Mouse (Mus musculus) left cerebral cortex, postnatal 14 days (tissue): Measurements from ENCODE around the gene Ccs. TPM values are rescaled to one million over a fixed set of nuclear protein-coding genes. Genes with fewer than 3 reads are reported as not detected.

ENCODE experiments used
- DNase-seq, 2 experiments: peaks; one replicate each; pipeline ENCODE4 v3.0.0; 2021 to 2022; ENCODE audit warnings: low spot score in 2 of 2, mixed read lengths in 1 of 2
- intact Hi-C: fragments of 180-260 bp; cut with DNase I; formaldehyde crosslinking; loops from one replicate; pipeline ENCODE4 v1.15.1; 2025
- total RNA-seq, 2 experiments: library from RNA; stranded (reverse); gene quantifications; 2 replicates each; pipeline ENCODE4 v1.2.3; 2021

The Ccs gene
- total RNA-seq, 2 experiments from 2014 or later = 33.5 to 33.7 TPM

GRCm38 (mm10) chr19:4795929-4796328 lies 43.2 kb downstream of the Ccs start:
- no peak for DNase-seq
- intact Hi-C loops = no loop called here

DNA sequence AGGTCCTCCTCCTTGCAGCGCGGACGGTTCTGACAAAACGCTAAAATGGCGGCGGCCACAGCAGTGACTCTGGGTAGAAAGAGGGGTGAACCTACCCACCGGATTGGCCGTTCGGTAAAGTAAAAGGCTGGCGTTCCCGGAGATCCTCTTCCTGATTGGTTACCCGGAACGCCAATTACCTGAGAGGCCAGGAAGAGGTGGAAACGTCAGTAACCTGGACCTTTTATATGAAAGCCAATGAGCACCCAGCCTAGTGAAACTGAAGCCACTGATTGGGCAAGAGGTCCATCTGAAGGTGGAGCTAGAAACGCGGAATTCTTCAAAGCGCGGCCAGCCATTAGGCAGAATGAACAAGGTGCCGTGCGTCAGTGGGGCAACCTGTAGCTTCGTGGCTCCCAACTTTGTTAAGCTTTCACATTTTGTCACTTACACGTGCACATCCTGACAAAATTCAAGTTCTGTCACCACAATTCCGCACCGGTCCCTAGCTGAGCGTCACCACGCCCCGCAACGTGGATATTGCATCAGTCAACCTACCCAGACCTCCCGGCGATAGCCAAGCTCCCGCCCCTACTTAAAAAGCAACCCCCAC lies 45.2 kb downstream of the Ccs start, which contains the start of gene Rbm4:
Gene Rbm4 (minus strand): TSS at position 71 of the 592 bp plus-strand sequence.
- DNase-seq = peak; percentile 99
- intact Hi-C loops = no loop called here

GRCm38 (mm10) chr19:4793281-4793830 lies 45.8 kb downstream of the Ccs start:
- no peak for DNase-seq
- intact Hi-C loops = no loop called here

- intact Hi-C loops = no loop called here
- DNase-seq = no peak
These were observed 52.8 kb downstream of the Ccs start for GRCm38 (mm10) chr19:4786313-4786712.

DNA sequence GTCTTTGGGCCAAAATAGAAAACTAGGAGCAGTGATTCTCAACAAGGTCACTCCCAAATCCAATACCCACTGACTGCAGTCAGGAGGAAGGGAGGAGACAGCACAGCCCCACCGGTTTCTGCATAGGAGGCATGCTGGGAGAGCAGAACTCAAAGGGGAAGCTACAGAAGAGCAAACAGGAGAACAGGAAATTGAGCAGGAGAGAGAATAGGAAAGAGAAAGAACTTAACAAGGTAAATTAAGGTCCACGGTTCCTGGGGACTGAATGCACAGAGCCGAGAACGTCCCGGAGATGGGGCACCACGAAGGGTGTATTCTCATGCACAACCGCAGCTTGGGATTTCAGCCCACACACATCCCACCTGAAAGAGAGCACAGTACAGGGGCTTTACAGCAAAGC lies 53.9 kb downstream of the Ccs start:
- intact Hi-C loops = no loop called here
- DNase-seq = no peak

DNA sequence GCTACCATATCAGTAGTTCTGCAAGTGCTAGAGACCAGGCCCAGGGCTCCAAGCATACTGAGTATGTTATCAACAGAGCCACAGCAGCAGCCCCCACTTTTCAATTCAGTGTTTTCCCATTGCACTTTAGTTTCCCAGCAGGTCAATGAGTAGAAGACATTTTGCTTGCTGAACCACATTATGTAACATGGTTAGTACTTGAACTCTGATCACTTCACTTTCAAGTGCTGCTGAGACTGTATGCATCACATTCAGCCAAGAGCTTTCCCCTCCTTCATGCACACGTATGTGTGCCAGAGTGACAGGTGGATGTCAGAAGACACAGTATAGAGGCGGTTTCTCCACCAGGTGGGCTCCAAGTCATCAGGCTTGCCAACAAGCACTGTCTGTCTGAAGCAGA lies 56.2 kb downstream of the Ccs start:
- intact Hi-C loops = no loop called here
- no peak for DNase-seq

Other genes with a start within 250 kb of the Ccs start
- 10 to 100 TPM; 59.2 to 66.1 TPM for gene Lrfn4, start 223.7 kb downstream of the Ccs start, total RNA-seq
- 10 to 100 TPM; 20.4 to 20.6 TPM for gene Rce1, start 213.7 kb downstream of the Ccs start, total RNA-seq
- gene Gm960, start 140.7 kb downstream of the Ccs start, total RNA-seq = 1 to 10 TPM; 1.8 to 2.1 TPM
- gene Sptbn2, start 128.2 kb downstream of the Ccs start, total RNA-seq = 100 to 1,000 TPM; 702 to 775 TPM
- gene Rbm4b, start 82.8 kb downstream of the Ccs start, total RNA-seq = 10 to 100 TPM; 13.6 to 14.3 TPM
- 10 to 100 TPM; 63.5 to 65.8 TPM for gene Rbm4, start 45.4 kb downstream of the Ccs start, total RNA-seq
- gene Gm21992, start 27.7 kb downstream of the Ccs start, total RNA-seq = 10 to 100 TPM; 12.9 to 19.3 TPM
- gene Rbm14, start 27.7 kb downstream of the Ccs start, total RNA-seq = 10 to 100 TPM; 49.3 to 52.6 TPM
- 1 to 10 TPM; 2.1 to 2.2 TPM for gene Ccdc87, start within 50 bp of the Ccs start, total RNA-seq
- gene Ctsf, start 15.8 kb upstream of the Ccs start, total RNA-seq = 100 to 1,000 TPM; 115 to 120 TPM
- gene Actn3, start 38.6 kb upstream of the Ccs start, total RNA-seq = 1 to 10 TPM; 2.8 to 3.0 TPM
- gene Zdhhc24, start 39.3 kb upstream of the Ccs start, total RNA-seq = 10 to 100 TPM; 27.7 to 29.0 TPM
- 10 to 100 TPM; 46.5 to 47.2 TPM for gene Bbs1, start 67.3 kb upstream of the Ccs start, total RNA-seq
- 10 to 100 TPM; 56.2 to 60.4 TPM for gene Dpp3, start 89.0 kb upstream of the Ccs start, total RNA-seq
- gene Peli3, start 103.8 kb upstream of the Ccs start, total RNA-seq = 10 to 100 TPM; 15.9 to 17.2 TPM
- gene Mrpl11, start 122.8 kb upstream of the Ccs start, total RNA-seq = 10 to 100 TPM; 60.2 to 61.9 TPM
- gene Npas4, start 151.0 kb upstream of the Ccs start, total RNA-seq = 10 to 100 TPM; 10.7 to 11.3 TPM
- 10 to 100 TPM; 17.2 to 21.6 TPM for gene Slc29a2, start 184.5 kb upstream of the Ccs start, total RNA-seq
- 100 to 1,000 TPM; 148 to 151 TPM for gene B4gat1, start 199.5 kb upstream of the Ccs start, total RNA-seq
- gene AC124502.3, start 199.6 kb upstream of the Ccs start, total RNA-seq = 1 to 10 TPM; 4.8 to 6.2 TPM
- 10 to 100 TPM; 14.7 to 15.1 TPM for gene Brms1, start 202.0 kb upstream of the Ccs start, total RNA-seq
- 10 to 100 TPM; 59.6 to 66.7 TPM for gene Rin1, start 211.1 kb upstream of the Ccs start, total RNA-seq
- gene Cd248, start 228.7 kb upstream of the Ccs start, total RNA-seq = 1 to 10 TPM; 9.0 to 9.4 TPM
- gene Tmem151a, start 246.2 kb upstream of the Ccs start, total RNA-seq = 100 to 1,000 TPM; 164 to 171 TPM
- 10 to 100 TPM; 24.2 to 27.5 TPM for gene Yif1a, start 249.2 kb upstream of the Ccs start, total RNA-seq